Mouse (Mus musculus): ENCODE measurements around the gene Trp53i11.

GRCm38 (mm10) chr2:93232141-93232540, 44.8 kb downstream of the Trp53i11 start:
- TF ChIP-seq POLR2A (IDR thresholded peaks at IDR 0.05; ENCODE audit: extremely low read depth, insufficient read depth, low read length) (no peak), CTCF (IDR thresholded peaks at IDR 0.05; ENCODE audit: low read depth, low read length) (no peak)
